Mouse (Mus musculus): ENCODE results near the gene Lrch4. TPM values are rescaled to one million over a fixed set of nuclear protein-coding genes. Genes with fewer than 3 reads are reported as not detected.

Gene Lrch4
- polyA plus RNA-seq, 1 experiment from 2014 or later: 27.2 TPM

DNA sequence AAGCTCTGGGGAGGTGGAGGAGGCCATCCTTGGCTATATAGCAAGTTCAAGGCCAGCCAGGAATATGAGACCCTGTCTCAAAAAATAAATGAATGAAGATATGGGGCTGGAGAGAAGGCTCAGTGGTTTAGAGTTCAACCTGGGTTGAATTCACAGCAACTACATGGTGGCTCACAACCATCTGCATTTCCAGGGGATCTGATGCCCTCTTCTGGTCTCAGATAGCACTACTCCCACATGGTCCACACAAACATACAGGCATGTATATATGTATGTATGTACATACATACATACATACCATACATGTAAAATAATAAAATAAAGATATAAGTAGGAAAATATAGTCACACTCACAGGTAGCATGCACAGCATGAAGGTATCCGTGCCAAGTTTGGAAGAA lies 41.3 kb downstream of the Lrch4 start:
- Histone ChIP-seq H3K27ac (replicated peaks) (no peak overlapping the region), H3K4me3 (no peak overlapping the region), H3K9me3 (replicated peaks) (no peaks in the 10 kb centered on the region), H3K36me3 (peaks cover 40% of the 10 kb centered on the region), H3K27me3 (ENCODE audit: low read depth, poor library complexity, severe bottlenecking) (no peaks in the 10 kb centered on the region), H3K4me1 (peaks cover 9% of the 10 kb centered on the region; the same call in 1 of the 2 replicates)
- DNase-seq (ENCODE audit: low spot score): no peak
- WGBS: 94% methylated on average over 1 of the region's 1 CpGs

DNA sequence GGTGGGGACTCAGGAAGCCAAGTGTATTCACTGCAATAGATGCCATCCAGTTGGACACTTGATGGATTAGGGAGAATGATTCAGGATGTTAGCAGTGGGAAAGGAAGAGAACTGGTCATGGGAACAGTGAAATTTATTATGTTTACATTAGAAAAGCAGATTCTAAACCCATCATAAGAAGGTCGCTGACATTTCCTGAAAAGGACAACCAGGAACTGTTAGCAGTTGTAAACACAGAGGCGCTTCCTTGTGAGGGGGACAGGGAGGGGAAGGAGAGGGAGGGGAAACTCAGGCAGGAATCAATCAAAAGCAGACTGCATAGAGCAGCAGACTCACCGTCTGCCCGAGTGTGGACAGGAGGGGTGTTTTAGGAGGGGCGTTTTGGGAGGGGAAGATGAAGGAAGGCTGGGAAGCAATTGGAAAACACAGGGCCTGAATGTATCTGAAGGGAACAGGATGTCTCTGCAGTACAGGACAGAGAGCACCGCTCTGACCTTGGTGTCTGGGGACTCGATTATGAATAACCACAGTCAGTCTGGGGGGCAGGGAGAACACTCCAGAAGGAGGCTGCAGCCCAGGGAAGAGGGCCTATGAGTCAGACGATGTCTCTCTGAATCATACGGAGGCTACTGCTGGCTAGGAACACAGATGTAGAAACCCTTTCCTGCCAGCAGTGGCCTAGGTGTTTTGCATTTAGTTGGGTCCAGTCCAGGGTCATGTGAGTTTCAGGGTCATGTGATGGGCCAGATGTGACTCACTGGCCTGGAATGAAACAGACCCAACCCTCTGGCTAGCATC lies 42.7 kb downstream of the Lrch4 start:
- 61% methylated on average over 9 of the region's 9 CpGs for WGBS
- Histone ChIP-seq H3K36me3 (peaks cover 34% of the 10 kb centered on the region), H3K4me1 (peaks cover 9% of the 10 kb centered on the region; the same call in 1 of the 2 replicates), H3K4me3 (no peak overlapping the region), H3K27ac (replicated peaks) (peak overlapping the region; percentile 55; the same call in 1 of the 2 replicates), H3K27me3 (ENCODE audit: low read depth, poor library complexity, severe bottlenecking) (no peaks in the 10 kb centered on the region), H3K9me3 (replicated peaks) (no peaks in the 10 kb centered on the region)
- DNase-seq (ENCODE audit: low spot score): no peak

DNA sequence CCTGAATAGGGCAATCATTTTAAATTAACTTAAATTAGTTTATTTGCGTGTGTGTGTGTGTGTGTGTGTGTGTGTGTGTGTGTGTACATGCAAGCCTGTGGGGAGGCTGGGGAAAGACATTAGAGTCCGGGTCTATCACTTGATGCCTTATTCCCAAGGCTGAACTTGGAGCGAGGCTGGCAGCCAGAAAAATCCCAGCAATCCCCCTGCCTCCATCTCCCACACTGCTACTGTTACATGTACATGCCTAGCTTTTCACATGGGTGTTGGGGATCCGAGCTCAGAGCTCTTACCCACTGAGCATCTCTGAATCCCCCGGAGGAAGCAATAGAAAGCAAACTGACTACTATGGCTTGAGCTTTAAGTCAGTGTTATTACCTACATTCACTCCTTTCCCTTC lies 43.4 kb downstream of the Lrch4 start:
- peaks cover 9% of the 10 kb centered on the region; the same call in 1 of the 2 replicates for H3K4me1 ChIP-seq
- 87% methylated on average over 5 of the region's 5 CpGs for WGBS
- H3K9me3 ChIP-seq (replicated peaks): no peaks in the 10 kb centered on the region
- DNase-seq (ENCODE audit: low spot score): no peak
- H3K27me3 ChIP-seq (ENCODE audit: low read depth, poor library complexity, severe bottlenecking): no peaks in the 10 kb centered on the region
- no peak overlapping the region for H3K27ac ChIP-seq (replicated peaks)
- no peak overlapping the region for H3K4me3 ChIP-seq
- H3K36me3 ChIP-seq: peaks cover 32% of the 10 kb centered on the region

DNA sequence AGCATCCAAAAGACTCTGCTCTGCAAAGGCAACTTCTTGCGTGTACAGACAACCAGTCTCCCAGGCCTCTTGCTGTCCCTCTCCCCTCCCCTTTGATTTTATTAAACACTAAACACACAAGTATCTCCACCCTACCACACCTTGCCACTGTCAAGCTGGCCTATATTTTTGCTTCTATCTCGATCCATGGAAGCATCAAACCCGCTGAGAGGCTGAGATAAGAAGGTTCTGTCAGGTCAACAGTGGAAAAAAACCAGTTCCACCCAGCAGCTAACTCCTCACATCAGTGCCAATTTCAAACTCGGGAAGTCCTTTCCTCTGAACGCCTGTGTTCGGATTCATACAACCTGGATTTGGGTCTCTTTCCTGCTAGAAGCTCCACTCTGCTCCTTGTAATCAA lies 44.1 kb downstream of the Lrch4 start:
- H3K27ac ChIP-seq (replicated peaks): no peak overlapping the region; the same call in 1 of the 2 replicates
- 86% methylated on average over 6 of the region's 6 CpGs for WGBS
- peaks cover 33% of the 10 kb centered on the region for H3K36me3 ChIP-seq
- H3K9me3 ChIP-seq (replicated peaks): no peaks in the 10 kb centered on the region
- no peak for DNase-seq (ENCODE audit: low spot score)
- H3K4me1 ChIP-seq: peaks cover 9% of the 10 kb centered on the region; the same call in 1 of the 2 replicates
- H3K27me3 ChIP-seq (ENCODE audit: low read depth, poor library complexity, severe bottlenecking): no peaks in the 10 kb centered on the region
- H3K4me3 ChIP-seq: no peak overlapping the region

DNA sequence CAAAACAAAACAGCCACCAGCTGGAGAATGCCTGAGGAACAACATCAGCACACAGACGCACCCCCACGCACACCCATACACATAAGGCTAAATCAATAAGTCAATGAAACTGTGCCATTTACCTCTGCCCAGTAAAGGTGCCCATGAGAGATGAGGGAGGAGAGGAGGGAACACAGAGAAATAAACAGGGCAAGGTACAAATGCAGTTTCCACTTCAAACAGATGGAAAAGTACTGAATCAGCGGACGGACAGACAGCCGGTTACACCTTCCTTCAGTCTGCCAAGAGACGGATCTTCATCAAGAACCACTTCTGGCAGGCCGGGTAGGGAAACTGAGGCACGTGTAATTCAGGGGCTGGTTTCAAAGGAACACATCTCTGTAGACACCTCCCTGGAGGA lies 45.9 kb downstream of the Lrch4 start:
- WGBS: 92% methylated on average over 8 of the region's 8 CpGs
- H3K27me3 ChIP-seq (ENCODE audit: low read depth, poor library complexity, severe bottlenecking): no peaks in the 10 kb centered on the region
- H3K4me3 ChIP-seq: no peak overlapping the region
- no peak overlapping the region for H3K27ac ChIP-seq (replicated peaks)
- H3K9me3 ChIP-seq (replicated peaks): no peaks in the 10 kb centered on the region
- DNase-seq (ENCODE audit: low spot score): no peak
- H3K36me3 ChIP-seq: peaks cover 48% of the 10 kb centered on the region
- peaks cover 9% of the 10 kb centered on the region; the same call in 1 of the 2 replicates for H3K4me1 ChIP-seq

DNA sequence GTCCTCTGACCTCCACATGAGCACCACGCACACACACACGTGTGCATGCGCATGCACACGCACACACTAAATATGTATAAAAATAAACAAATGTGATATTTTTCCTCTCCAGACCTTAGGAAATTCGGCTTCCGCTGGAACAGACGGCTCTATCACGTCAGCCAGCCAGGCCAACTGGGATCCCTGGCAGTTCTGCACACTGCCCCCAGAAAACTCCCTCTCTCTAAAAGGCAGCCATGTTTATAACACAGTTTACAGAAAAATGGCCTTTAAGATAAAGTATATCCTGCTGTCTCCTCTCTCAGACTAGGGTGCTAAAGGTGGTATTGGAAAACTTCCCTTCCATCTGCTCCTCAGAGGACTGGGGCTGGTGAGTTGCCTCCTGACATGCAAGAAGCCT lies 48.9 kb downstream of the Lrch4 start:
- Histone ChIP-seq H3K4me1 (peaks cover 10% of the 10 kb centered on the region), H3K9me3 (replicated peaks) (no peaks in the 10 kb centered on the region), H3K27me3 (ENCODE audit: low read depth, poor library complexity, severe bottlenecking) (no peaks in the 10 kb centered on the region), H3K36me3 (peaks cover 71% of the 10 kb centered on the region), H3K27ac (replicated peaks) (no peak overlapping the region), H3K4me3 (no peak overlapping the region)
- DNase-seq (ENCODE audit: low spot score): no peak
- WGBS: 97% methylated on average over 8 of the region's 8 CpGs

DNA sequence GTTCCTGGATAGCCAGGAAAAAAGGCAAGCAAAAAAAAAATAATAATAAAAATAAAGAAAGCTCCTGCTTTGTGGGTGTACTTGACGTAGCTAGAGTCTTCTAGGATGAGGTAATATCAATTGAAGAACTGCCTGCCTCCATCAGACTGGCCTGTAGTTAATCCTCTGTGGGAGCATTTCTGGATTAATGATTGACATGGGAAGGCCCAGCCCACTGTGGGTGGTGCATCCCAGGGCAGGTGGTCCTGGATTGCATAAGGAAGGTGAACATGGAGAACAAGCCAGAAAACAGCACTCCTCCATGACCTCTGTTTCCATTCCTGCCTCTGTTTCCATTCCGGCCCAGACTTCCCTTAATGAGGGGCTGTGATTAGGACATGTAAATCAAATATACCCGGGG lies 49.8 kb downstream of the Lrch4 start:
- H3K36me3 ChIP-seq: peaks cover 71% of the 10 kb centered on the region
- 92% methylated on average over 3 of the region's 3 CpGs for WGBS
- peaks cover 19% of the 10 kb centered on the region for H3K4me1 ChIP-seq

DNA sequence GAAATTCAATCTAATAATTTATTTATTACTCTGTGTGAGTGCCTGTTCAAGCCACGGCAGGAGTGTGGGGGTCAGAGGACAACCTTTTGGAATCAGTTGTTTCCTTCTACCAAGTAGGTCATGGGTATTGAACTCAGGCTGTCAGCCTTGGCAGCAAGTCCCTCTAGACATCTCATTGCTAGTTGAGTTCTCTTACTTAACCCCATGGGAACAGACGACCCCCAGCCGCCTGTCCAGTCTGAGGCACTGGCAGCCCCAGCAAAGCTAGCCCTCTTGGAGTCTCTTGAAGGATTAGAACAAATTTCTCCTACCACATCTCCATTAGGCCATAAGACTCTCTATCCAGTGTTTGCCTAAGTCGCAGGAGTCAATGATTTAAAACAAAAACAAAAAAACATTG lies 50.8 kb downstream of the Lrch4 start:
- no peak for DNase-seq (ENCODE audit: low spot score)
- no peaks in the 10 kb centered on the region for H3K27me3 ChIP-seq (ENCODE audit: low read depth, poor library complexity, severe bottlenecking)
- WGBS: 89% methylated on average over 4 of the region's 4 CpGs
- H3K27ac ChIP-seq (replicated peaks): no peak overlapping the region
- H3K4me1 ChIP-seq: peaks cover 26% of the 10 kb centered on the region
- no peaks in the 10 kb centered on the region for H3K9me3 ChIP-seq (replicated peaks)
- peaks cover 67% of the 10 kb centered on the region for H3K36me3 ChIP-seq
- no peak overlapping the region for H3K4me3 ChIP-seq

More for the DNA sequence above, 49.8 kb downstream of the Lrch4 start:
- H3K27me3 ChIP-seq (ENCODE audit: low read depth, poor library complexity, severe bottlenecking): no peaks in the 10 kb centered on the region
- H3K4me3 ChIP-seq: no peak overlapping the region
- no peak for DNase-seq (ENCODE audit: low spot score)
- no peaks in the 10 kb centered on the region for H3K9me3 ChIP-seq (replicated peaks)
- H3K27ac ChIP-seq (replicated peaks): no peak overlapping the region

DNA sequence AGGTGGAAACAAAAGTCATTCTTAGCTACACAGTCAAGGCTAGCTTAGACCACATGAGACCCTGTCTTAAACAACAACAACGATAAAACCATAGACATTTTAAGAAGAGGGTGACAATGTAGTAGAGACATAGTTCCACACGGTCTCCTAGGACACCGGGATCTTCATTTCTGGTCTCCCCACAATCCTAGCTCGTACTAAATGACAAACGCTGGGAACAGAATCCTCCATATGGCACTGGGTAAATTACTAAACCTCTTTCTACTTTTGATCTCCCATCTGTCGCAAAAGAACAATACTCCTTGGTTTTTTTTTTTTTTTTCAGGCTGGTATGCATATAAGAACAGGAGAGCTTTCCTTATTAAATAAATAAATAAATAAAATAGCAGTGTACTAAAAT lies 53.6 kb downstream of the Lrch4 start:
- 94% methylated on average over 6 of the region's 6 CpGs for WGBS
- Histone ChIP-seq H3K27ac (replicated peaks) (no peak overlapping the region), H3K36me3 (peaks cover 47% of the 10 kb centered on the region), H3K4me1 (peaks cover 30% of the 10 kb centered on the region), H3K9me3 (replicated peaks) (no peaks in the 10 kb centered on the region), H3K4me3 (peak overlapping the region; percentile 82), H3K27me3 (ENCODE audit: low read depth, poor library complexity, severe bottlenecking) (peaks cover 18% of the 10 kb centered on the region)
- no peak for DNase-seq (ENCODE audit: low spot score)

DNA sequence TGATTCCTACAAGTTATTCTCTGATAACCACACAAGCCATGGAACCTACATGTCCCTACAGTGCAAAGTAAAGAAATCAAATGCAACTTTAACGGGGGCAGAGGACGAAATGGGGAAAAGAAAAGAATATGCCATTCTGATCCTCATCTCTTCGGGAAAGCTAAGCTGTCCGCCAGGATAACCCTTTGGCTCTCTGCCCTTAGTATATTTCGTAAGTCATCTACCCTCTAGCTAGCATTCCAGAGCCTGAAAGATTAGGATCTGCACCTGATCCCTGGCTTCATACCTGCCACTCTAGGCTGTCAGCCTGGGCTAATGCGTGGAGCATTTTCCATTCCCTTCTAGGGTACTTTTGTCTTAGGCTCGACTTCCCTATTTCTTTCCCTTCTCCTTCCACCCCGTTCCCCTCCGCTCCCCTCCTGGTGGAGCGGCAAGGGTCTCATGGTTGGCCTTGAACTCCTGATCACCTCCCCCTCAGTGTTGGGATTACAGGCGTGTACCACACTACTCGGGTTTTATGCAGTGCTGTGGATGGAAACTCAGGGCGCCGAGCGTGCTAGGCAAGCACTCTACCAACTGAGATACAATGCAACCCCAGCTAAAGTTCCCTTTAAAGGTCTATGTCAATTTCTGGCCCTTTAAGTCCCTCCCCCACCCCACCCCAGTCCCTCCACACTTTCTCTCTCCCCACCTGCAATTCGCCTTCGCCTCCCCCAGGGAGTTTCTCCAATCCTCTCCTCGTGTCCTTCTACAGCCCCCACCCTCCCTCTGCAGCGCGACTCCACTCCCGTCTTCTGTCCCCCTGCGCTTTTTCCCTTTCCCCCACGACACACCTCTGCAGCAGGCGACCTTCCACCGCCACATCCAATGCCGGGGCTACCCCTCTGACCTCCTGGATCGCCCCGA lies 54.7 kb downstream of the Lrch4 start:
- Histone ChIP-seq H3K27me3 (ENCODE audit: low read depth, poor library complexity, severe bottlenecking) (peaks cover 18% of the 10 kb centered on the region), H3K9me3 (replicated peaks) (no peaks in the 10 kb centered on the region), H3K36me3 (peaks cover 36% of the 10 kb centered on the region), H3K4me1 (peaks cover 30% of the 10 kb centered on the region), H3K4me3 (peak overlapping the region; percentile 82), H3K27ac (replicated peaks) (peak overlapping the region; percentile 90)
- 17% methylated on average over 28 of the region's 28 CpGs for WGBS
- DNase-seq (ENCODE audit: low spot score): peak; percentile 23

DNA sequence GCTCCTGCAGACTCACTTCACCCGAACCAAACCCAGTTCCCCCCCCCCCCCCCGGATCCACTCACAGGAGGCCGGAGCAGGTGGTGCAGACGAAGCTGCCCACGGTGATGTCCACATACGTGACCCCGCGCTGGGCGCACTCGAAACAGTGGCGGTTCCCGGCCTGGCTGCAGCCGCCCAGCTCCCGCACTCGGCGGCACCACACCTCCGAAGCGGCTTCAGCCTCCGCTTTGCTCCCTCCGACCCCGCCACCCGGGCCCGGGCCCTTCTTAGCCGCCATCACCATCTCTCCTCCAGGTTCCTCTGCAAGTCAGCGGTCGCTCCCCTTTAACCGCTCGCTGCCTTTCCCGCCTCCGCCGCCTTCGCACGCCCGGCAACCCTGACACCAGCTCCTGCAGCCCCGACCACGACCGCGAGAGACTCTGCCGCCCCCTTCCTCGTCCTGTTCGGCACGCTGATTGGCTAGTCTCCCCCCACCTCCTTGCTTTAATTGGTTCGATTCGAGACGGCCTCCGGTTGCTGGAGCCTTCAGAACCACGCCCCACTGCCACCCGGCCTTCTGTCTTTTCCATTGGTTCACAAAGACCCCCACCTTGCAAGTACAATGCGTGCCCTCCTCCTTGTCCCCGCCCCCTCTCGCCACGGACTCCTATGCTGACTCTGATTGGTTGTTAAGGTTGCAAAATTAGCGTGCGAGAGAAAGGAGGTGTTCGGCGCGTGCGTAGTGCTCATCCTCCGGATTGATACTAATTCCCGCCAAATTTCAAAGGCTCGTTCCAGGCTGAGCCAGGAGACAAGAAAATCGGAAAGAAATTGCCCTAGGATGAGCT lies 55.6 kb downstream of the Lrch4 start, which contains the start of gene Agfg2:
Agfg2 (minus strand) TSS at position 433 of the 830 bp plus-strand sequence.
- WGBS: under 1% methylated on average over 62 of the region's 62 CpGs
- peaks cover 30% of the 10 kb centered on the region for H3K4me1 ChIP-seq
- peak; percentile 99 for DNase-seq (ENCODE audit: low spot score)
- peaks cover 18% of the 10 kb centered on the region for H3K27me3 ChIP-seq (ENCODE audit: low read depth, poor library complexity, severe bottlenecking)
- H3K36me3 ChIP-seq: peaks cover 29% of the 10 kb centered on the region
- peak within 1 kb of the TSS; percentile 82 for H3K4me3 ChIP-seq
- no peaks in the 10 kb centered on the region for H3K9me3 ChIP-seq (replicated peaks)
- H3K27ac ChIP-seq (replicated peaks): peak within 1 kb of the TSS; percentile 90

DNA sequence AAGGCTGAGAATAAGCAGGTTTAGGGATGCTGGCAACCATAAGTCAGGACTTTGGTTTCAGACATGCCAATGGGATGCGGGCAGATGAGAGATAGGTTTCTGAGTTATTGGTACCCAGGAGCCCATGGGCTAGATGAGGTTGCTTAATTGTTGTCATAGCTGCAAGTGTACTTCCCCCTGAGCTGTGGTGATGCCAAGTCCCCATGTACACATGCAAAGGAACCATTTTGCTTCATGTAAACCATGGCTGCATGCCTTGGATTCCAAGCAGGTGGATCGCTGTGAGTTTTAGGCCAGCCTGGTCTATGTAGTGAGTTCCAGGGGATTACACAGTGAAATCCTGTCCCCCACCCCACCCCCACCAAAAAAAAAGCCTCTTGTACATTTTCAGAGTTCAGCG lies 56.7 kb downstream of the Lrch4 start:
- Histone ChIP-seq H3K27ac (replicated peaks) (peak overlapping the region; percentile 90), H3K9me3 (replicated peaks) (no peaks in the 10 kb centered on the region), H3K27me3 (ENCODE audit: low read depth, poor library complexity, severe bottlenecking) (peaks cover 18% of the 10 kb centered on the region), H3K4me3 (no peak overlapping the region), H3K4me1 (peaks cover 30% of the 10 kb centered on the region), H3K36me3 (peaks cover 17% of the 10 kb centered on the region)
- 94% methylated on average over 3 of the region's 3 CpGs for WGBS
- no peak for DNase-seq (ENCODE audit: low spot score)
